In genomic region chr5:132274098-132274898, GRCm38 (mm10) we compare ENCODE assay signal across 26 mouse cellular contexts.
DNase-seq lines count a peak whose midpoint lies in the region; ATAC-seq lines count a peak whose summit lies in the region.
"Had no signal": no experiment of that assay in that cellular context is flagged by ENCODE, and none has a peak within 500 bp of the region (broad histone marks: within the 10 kb centered on the region; RNA-seq: fewer than 3 reads in every experiment).

No protein-coding gene starts in this region.

- H3K4me3 ChIP-seq in kidney, embryonic 14.5 days (ENCODE audit: low read length) = no peak overlapping the region
- no peak overlapping the region for H3K4me3 ChIP-seq in midbrain, embryonic 14.5 days (replicated peaks; ENCODE audit: low read depth, low read length)
- H3K4me3 ChIP-seq in midbrain, embryonic 11.5 days (ENCODE audit: low read depth, low read length) = no peak overlapping the region
- no peak overlapping the region for H3K4me3 ChIP-seq in forebrain, embryonic 16.5 days (replicated peaks; ENCODE audit: low read length)
- no peak overlapping the region for H3K4me3 ChIP-seq in neural tube, embryonic 15.5 days (replicated peaks)
- H3K4me3 ChIP-seq: heart, embryonic 12.5 days; hindbrain, embryonic 12.5 days; left cerebral cortex, adult 2 months; midbrain, embryonic 12.5 days had no signal

- H3K27me3 ChIP-seq in kidney, embryonic 14.5 days (ENCODE audit: control insufficient read depth, insufficient read depth, low read length) = no peaks in the 10 kb centered on the region
- H3K27me3 ChIP-seq in midbrain, embryonic 14.5 days (ENCODE audit: control insufficient read depth, insufficient read depth, low read length) = peaks cover 5% of the 10 kb centered on the region; the same call in 1 of the 2 replicates
- H3K27me3 ChIP-seq in midbrain, embryonic 11.5 days (ENCODE audit: control insufficient read depth, insufficient read depth, low read length) = peaks cover 6% of the 10 kb centered on the region; the same call in 1 of the 2 replicates
- H3K27me3 ChIP-seq in forebrain, embryonic 16.5 days (replicated peaks; ENCODE audit: control insufficient read depth, insufficient read depth, low read length) = no peaks in the 10 kb centered on the region
- H3K27me3 ChIP-seq in neural tube, embryonic 15.5 days (replicated peaks) = no peaks in the 10 kb centered on the region
- H3K27me3 ChIP-seq: CH12.LX; heart, embryonic 12.5 days; hindbrain, embryonic 12.5 days; Patski had no signal

- no peak overlapping the region for H3K27ac ChIP-seq in kidney, embryonic 14.5 days (ENCODE audit: low read depth, low read length)
- H3K27ac ChIP-seq in midbrain, embryonic 14.5 days (replicated peaks; ENCODE audit: low read depth, low read length) = no peak overlapping the region
- no peak overlapping the region for H3K27ac ChIP-seq in midbrain, embryonic 11.5 days (ENCODE audit: low read depth, low read length)
- H3K27ac ChIP-seq in forebrain, embryonic 16.5 days (ENCODE audit: low read length) = peak overlapping the region; percentile 2; the same call in 1 of the 2 replicates
- H3K27ac ChIP-seq in neural tube, embryonic 15.5 days (replicated peaks) = no peak overlapping the region
- H3K27ac ChIP-seq: hindbrain, embryonic 12.5 days; left cerebral cortex, adult 2 months; midbrain, embryonic 12.5 days had no signal

- no peak for DNase-seq in kidney, adult 9 months
- DNase-seq in midbrain, embryonic 14.5 days = peak; percentile 33
- no peak for DNase-seq in midbrain, embryonic 11.5 days (ENCODE audit: low spot score, missing footprints)
- DNase-seq: adrenal gland, adult 8-10 months; B cell, adult 2 months; cerebellum, adult 8-10 months; gastrocnemius, postnatal 14 days; heart, adult 18-20 months; heart, postnatal 14 days; kidney, adult 18-20 months; liver, postnatal 0 days; thymus, adult 18-20 months; thymus, postnatal 4 days had no signal

- H3K9me3 ChIP-seq in kidney, embryonic 14.5 days (ENCODE audit: control insufficient read depth, low read length) = no peaks in the 10 kb centered on the region
- no peaks in the 10 kb centered on the region for H3K9me3 ChIP-seq in midbrain, embryonic 14.5 days (ENCODE audit: control insufficient read depth, low read length)
- no peaks in the 10 kb centered on the region for H3K9me3 ChIP-seq in midbrain, embryonic 11.5 days (ENCODE audit: control insufficient read depth, low read length)
- no peaks in the 10 kb centered on the region for H3K9me3 ChIP-seq in forebrain, embryonic 16.5 days (ENCODE audit: control insufficient read depth, low read length)
- H3K9me3 ChIP-seq in neural tube, embryonic 15.5 days (replicated peaks) = no peaks in the 10 kb centered on the region
- H3K9me3 ChIP-seq: G1E; heart, embryonic 12.5 days; hindbrain, embryonic 12.5 days; midbrain, embryonic 12.5 days had no signal

- peak; percentile 57; the same call in 1 of the 2 replicates for ATAC-seq in kidney, embryonic 14.5 days (ENCODE audit: low FRiP score, low TSS enrichment)
- no peak for ATAC-seq in midbrain, embryonic 14.5 days (ENCODE audit: low FRiP score, low TSS enrichment)
- ATAC-seq in midbrain, embryonic 11.5 days (ENCODE audit: low FRiP score) = no peak
- ATAC-seq in forebrain, embryonic 16.5 days = peak; percentile 52
- ATAC-seq in neural tube, embryonic 15.5 days (ENCODE audit: low FRiP score) = peak; percentile 65
- no peak for ATAC-seq in erythroblast, adult 5-6 weeks (replicated peaks; ENCODE audit: low FRiP score, poor library complexity, severe bottlenecking)
- ATAC-seq: inflammation-experienced regulatory T-cells, adult 6 months; liver, postnatal 0 days; Patski had no signal

- no peak overlapping the region for H3K9ac ChIP-seq in kidney, embryonic 14.5 days (ENCODE audit: low read depth, low read length)
- H3K9ac ChIP-seq in midbrain, embryonic 14.5 days (replicated peaks; ENCODE audit: low read length) = no peak overlapping the region
- H3K9ac ChIP-seq in midbrain, embryonic 11.5 days (ENCODE audit: low read length) = no peak overlapping the region
- no peak overlapping the region for H3K9ac ChIP-seq in forebrain, embryonic 16.5 days (replicated peaks; ENCODE audit: low read depth, low read length)
- no peak overlapping the region for H3K9ac ChIP-seq in neural tube, embryonic 15.5 days (replicated peaks)
- H3K9ac ChIP-seq: heart, embryonic 12.5 days; hindbrain, embryonic 12.5 days; liver, postnatal 0 days; midbrain, embryonic 12.5 days had no signal

- WGBS in kidney, embryonic 14.5 days = 50% methylated on average over 15 of the region's 15 CpGs
- WGBS in midbrain, embryonic 14.5 days = 64% methylated on average over 15 of the region's 15 CpGs
- 87% methylated on average over 15 of the region's 15 CpGs for WGBS in midbrain, embryonic 11.5 days
- 48% methylated on average over 15 of the region's 15 CpGs for WGBS in forebrain, embryonic 16.5 days
- WGBS in neural tube, embryonic 15.5 days = 34% methylated on average over 15 of the region's 15 CpGs

- no peaks in the 10 kb centered on the region for H3K36me3 ChIP-seq in kidney, embryonic 14.5 days (ENCODE audit: control insufficient read depth, insufficient read depth, low read length)
- H3K36me3 ChIP-seq in midbrain, embryonic 14.5 days (ENCODE audit: control insufficient read depth, insufficient read depth, low read length) = no peaks in the 10 kb centered on the region
- no peaks in the 10 kb centered on the region for H3K36me3 ChIP-seq in midbrain, embryonic 11.5 days (ENCODE audit: control insufficient read depth, insufficient read depth, low read length)
- no peaks in the 10 kb centered on the region for H3K36me3 ChIP-seq in forebrain, embryonic 16.5 days (ENCODE audit: control insufficient read depth, insufficient read depth)
- H3K36me3 ChIP-seq in neural tube, embryonic 15.5 days = no peaks in the 10 kb centered on the region
- H3K36me3 ChIP-seq: G1E; heart, embryonic 12.5 days; hindbrain, embryonic 12.5 days; midbrain, embryonic 12.5 days had no signal

- no peak overlapping the region for H3K4me2 ChIP-seq in kidney, embryonic 14.5 days (replicated peaks; ENCODE audit: low read depth, low read length)
- H3K4me2 ChIP-seq in midbrain, embryonic 14.5 days (ENCODE audit: low read length) = no peak overlapping the region
- no peak overlapping the region for H3K4me2 ChIP-seq in midbrain, embryonic 11.5 days
- H3K4me2 ChIP-seq in forebrain, embryonic 16.5 days (ENCODE audit: low read length) = no peak overlapping the region
- peak overlapping the region; percentile 23 for H3K4me2 ChIP-seq in neural tube, embryonic 15.5 days
- H3K4me2 ChIP-seq: heart, embryonic 12.5 days; hindbrain, embryonic 12.5 days; liver, embryonic 11.5 days; midbrain, embryonic 12.5 days had no signal

- H3K4me1 ChIP-seq in kidney, embryonic 14.5 days (ENCODE audit: control insufficient read depth, insufficient read depth, low read length) = peaks cover 8% of the 10 kb centered on the region; the same call in 1 of the 2 replicates
- peaks cover 19% of the 10 kb centered on the region for H3K4me1 ChIP-seq in midbrain, embryonic 14.5 days (ENCODE audit: control insufficient read depth, insufficient read depth, low read length)
- peaks cover 6% of the 10 kb centered on the region for H3K4me1 ChIP-seq in midbrain, embryonic 11.5 days (ENCODE audit: control insufficient read depth, insufficient read depth, low read length)
- H3K4me1 ChIP-seq in forebrain, embryonic 16.5 days (replicated peaks; ENCODE audit: control insufficient read depth, insufficient read depth, low read length) = peaks cover 28% of the 10 kb centered on the region
- H3K4me1 ChIP-seq in neural tube, embryonic 15.5 days = peaks cover 27% of the 10 kb centered on the region

Comparison
In these comparisons a context has a peak if more than half of its experiments do, and no peak if none do; other contexts are left out.
1. ATAC-seq: peak in kidney, embryonic 14.5 days (single experiment), forebrain, embryonic 16.5 days (single experiment) and neural tube, embryonic 15.5 days (single experiment); none in midbrain, embryonic 14.5 days (single experiment), midbrain, embryonic 11.5 days (single experiment) and erythroblast, adult 5-6 weeks (single experiment).